Mouse (Mus musculus) E14TG2a.4 (cell line): ENCODE results near the gene Cfp.

ENCODE experiments used
- H3K27me3 ChIP-seq: 2 replicates; pipeline ENCODE4 v1.6.1; 2014; ENCODE audit warnings: low read length, control low read depth; ENCODE audit not compliant: insufficient read depth
- H3K36me3 ChIP-seq: 2 replicates; pipeline ENCODE4 v1.6.1; 2014; ENCODE audit warnings: low read length, control low read depth; ENCODE audit not compliant: insufficient read depth
- H3K4me1 ChIP-seq: replicated peaks from 2 replicates; pipeline ENCODE4 v1.6.1; 2014; ENCODE audit warnings: low read depth, low read length, control low read depth
- H3K4me3 ChIP-seq: replicated peaks from 2 replicates; pipeline ENCODE4 v1.5.1; 2014; ENCODE audit warnings: mild to moderate bottlenecking, low read length
- H3K9me3 ChIP-seq: 2 replicates; pipeline ENCODE4 v1.6.1; 2014; ENCODE audit warnings: low read length, control low read depth
- CTCF ChIP-seq: conservative IDR thresholded peaks from 2 replicates; pipeline ENCODE4 v1.5.1; 2014; ENCODE audit warnings: low read length
- NANOG ChIP-seq: IDR thresholded peaks from 2 replicates; pipeline ENCODE4 v1.6.1; 2014; ENCODE audit warnings: borderline replicate concordance, low read length, mixed read lengths
- POU5F1 ChIP-seq: IDR thresholded peaks from 2 replicates; pipeline ENCODE4 v1.6.1; 2014; ENCODE audit warnings: low read length, borderline replicate concordance

Gene Cfp

DNA sequence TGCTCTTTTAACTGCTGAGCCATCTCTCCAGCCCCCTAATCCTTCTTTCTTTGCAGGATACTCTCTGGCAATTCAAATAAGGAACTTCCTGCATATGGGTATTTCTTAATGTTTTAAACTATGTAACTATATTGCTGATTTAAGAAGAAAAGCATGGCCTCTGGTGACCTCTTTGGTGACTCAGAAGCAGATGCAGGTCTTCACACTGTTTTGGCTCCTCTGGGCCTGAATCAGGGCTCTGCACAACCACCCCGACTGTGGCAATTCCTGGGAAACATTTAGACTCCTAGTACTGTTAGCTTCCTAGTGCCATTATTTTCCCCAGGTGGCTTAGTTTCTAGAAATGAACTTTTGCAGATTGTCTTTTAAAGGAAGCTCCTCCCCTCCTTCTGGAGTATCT lies 7.8 kb downstream of the Cfp start:
- peaks cover 16% of the 10 kb centered on the region for H3K4me1 ChIP-seq
- H3K36me3 ChIP-seq, result peaks cover 34% of the 10 kb centered on the region
- TF ChIP-seq CTCF (no peak), POU5F1 (no peak), NANOG (no peak)
- no peak overlapping the region for H3K4me3 ChIP-seq
- H3K9me3 ChIP-seq, result no peaks in the 10 kb centered on the region
- no peaks in the 10 kb centered on the region for H3K27me3 ChIP-seq

DNA sequence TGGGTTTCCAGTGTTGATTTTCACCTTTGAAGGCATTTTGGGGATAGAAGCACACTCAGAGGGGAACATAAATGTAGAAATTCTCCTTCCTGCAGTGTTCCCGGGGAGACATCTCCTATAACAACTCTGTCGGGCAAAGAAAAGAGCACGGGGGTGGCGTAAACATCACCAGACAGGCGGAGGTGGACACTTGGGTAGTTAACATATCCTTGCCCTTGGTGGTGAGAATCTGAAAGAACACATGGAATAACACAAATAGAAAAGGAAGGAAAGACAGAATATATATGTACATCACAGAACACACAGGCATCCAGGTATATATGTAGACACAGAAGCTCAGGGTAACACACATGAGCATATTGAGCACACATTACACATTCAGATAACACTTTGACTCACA lies 10.0 kb downstream of the Cfp start:
- H3K9me3 ChIP-seq, result no peaks in the 10 kb centered on the region
- peaks cover 16% of the 10 kb centered on the region for H3K4me1 ChIP-seq
- TF ChIP-seq POU5F1 (no peak), CTCF (no peak), NANOG (no peak)
- H3K4me3 ChIP-seq, result peak overlapping the region; percentile 83; the same call in 1 of the 2 replicates
- no peaks in the 10 kb centered on the region for H3K27me3 ChIP-seq
- peaks cover 12% of the 10 kb centered on the region for H3K36me3 ChIP-seq

DNA sequence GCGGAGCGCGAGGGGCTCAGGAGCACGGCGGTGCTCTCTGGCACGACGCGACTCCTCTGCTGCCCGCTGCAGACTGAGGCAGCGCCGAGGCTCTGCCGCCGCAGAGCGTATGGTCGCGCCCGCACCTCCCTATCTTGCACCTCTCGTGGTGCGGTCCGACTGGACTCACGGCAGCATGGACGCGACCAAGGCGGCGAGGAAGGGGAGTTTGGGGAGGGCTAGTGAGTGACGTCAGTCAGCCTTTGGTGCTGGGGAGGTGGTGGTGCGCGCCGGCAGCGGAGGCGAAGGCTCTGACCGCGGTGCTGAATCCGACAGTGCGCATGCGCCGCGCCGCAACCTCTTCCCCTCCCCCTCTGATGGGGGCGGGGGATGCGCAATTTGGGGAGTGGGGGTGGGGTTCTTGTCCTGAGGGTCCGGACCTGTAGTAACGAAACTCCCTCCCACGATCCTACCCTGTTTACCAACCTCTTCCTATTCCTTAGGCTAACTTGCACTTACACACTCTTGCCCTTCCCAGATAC lies 10.5 kb downstream of the Cfp start, which contains the start of gene Syn1:
Gene Syn1 (minus strand): TSS at position 161 of the 521 bp plus-strand sequence.
- Histone ChIP-seq H3K9me3 (no peaks in the 10 kb centered on the region), H3K4me3 (peak within 1 kb of the TSS; percentile 83), H3K36me3 (peaks cover 8% of the 10 kb centered on the region), H3K4me1 (peaks cover 16% of the 10 kb centered on the region), H3K27me3 (no peaks in the 10 kb centered on the region)
- TF ChIP-seq CTCF (no peak), NANOG (no peak), POU5F1 (no peak)

DNA sequence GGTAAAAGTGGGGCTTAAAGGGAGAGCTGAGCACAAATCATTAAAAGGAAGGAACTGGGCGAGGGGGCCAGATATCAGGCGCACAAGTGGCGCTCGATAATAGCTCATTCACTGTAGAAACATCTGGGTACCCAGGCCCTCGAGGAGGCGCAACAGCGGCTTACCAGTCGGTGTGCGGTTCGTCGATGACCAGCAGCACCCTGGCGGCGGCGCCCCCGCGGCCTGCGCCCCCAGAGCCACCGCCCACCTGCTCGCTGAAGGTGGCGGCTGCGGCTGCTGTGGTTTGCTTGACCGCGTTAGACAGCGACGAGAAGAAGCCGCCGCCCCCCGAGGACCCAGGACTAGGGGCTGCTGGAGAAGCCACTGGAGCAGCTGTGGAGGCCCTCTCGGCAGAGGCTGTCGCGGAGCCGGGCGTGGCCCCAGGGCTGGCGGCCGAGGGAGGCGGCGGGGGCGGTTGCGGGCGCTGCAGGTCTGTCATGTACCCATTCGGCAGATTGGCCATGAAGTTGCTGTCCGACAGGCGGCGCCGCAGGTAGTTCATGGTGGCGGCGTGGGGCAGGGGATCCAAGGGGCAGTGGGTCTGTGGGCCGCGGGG lies 11.0 kb downstream of the Cfp start:
- Histone ChIP-seq H3K4me3 (peak overlapping the region; percentile 83), H3K36me3 (0 out of 2 replicates have a peak, but pooled peaks cover 2% of the 10 kb centered on the region), H3K4me1 (peaks cover 16% of the 10 kb centered on the region), H3K27me3 (no peaks in the 10 kb centered on the region), H3K9me3 (no peaks in the 10 kb centered on the region)
- TF ChIP-seq CTCF, result no peak
- TF ChIP-seq NANOG, result no peak
- no peak for TF ChIP-seq POU5F1

DNA sequence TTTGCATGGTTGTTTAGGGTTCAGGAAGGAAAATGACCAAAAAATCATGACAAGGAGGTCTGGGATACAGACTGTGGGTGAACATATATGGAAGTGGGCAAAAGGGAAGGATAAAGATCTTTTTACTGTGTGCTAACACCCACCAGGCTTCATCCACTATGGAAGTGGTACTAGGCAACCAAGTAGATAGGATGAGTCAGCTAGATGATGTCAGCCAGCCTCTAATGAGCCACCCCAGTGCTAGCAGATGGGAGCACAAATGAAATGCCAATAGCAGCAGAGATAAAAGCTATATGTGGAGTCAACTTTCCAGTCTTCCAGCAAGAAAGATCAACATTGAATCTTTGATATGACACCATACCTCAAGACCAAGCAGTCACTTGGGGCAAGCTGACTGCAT lies 16.3 kb downstream of the Cfp start:
- Histone ChIP-seq H3K9me3 (no peaks in the 10 kb centered on the region), H3K27me3 (no peaks in the 10 kb centered on the region), H3K4me3 (no peak overlapping the region), H3K4me1 (peaks cover 20% of the 10 kb centered on the region), H3K36me3 (no peaks in the 10 kb centered on the region)
- TF ChIP-seq NANOG, result no peak

DNA sequence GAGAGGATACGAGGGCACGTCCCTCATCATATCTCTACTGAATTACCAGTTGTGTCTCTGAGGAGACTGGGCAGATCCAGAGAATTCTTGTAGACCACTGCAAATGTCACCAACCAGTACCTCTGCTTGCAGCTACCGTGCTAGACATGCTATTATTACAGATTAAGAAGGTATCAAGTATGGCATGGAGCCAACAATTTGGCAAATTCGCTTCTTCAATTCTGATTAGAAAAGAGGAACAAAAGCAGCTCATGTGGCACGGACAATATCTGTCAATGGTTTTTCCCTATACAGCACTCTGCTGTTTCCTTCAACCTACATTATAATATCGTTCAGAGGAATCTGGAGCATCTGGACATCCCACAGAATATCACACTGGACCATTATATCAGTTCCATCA lies 17.6 kb downstream of the Cfp start:
- no peaks in the 10 kb centered on the region for H3K36me3 ChIP-seq
- TF ChIP-seq CTCF (no peak), NANOG (no peak), POU5F1 (no peak)
- H3K4me3 ChIP-seq, result no peak overlapping the region
- H3K27me3 ChIP-seq, result no peaks in the 10 kb centered on the region
- no peaks in the 10 kb centered on the region for H3K9me3 ChIP-seq
- peaks cover 19% of the 10 kb centered on the region for H3K4me1 ChIP-seq

DNA sequence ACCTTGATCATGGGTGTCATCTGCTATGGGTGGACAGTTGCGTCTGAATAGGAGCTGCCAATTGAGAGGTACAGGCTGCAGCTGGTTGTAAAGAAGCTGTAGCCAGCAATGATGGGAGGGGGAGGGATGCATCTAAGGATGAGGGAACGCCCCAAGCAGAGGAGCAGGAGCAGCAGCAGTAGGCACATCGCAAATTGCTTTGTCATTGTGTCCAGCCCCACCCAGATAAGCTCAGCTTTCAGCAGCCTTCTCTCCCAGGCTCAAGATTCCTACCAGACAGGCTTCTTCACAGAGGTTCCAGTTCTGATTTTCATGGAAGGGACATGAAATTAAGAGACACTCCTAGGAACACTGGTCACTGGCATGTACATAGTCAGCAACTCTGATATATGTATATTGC lies 21.3 kb downstream of the Cfp start:
- TF ChIP-seq POU5F1 (no peak), CTCF (no peak), NANOG (no peak)
- peaks cover 4% of the 10 kb centered on the region; the same call in 1 of the 2 replicates for H3K36me3 ChIP-seq
- H3K4me1 ChIP-seq, result peaks cover 19% of the 10 kb centered on the region
- no peaks in the 10 kb centered on the region for H3K9me3 ChIP-seq
- H3K4me3 ChIP-seq, result no peak overlapping the region
- H3K27me3 ChIP-seq, result no peaks in the 10 kb centered on the region
